Mouse (Mus musculus) C2C12 (cell line): ENCODE data around the gene Adam12. TPM values are rescaled to one million over a fixed set of nuclear protein-coding genes. Genes with fewer than 3 reads are reported as not detected.
A peak's percentile ranks its signal among the peaks of the same experiment; 100 is the strongest.

Experiments
- H3K27me3 ChIP-seq: one replicate; pipeline ENCODE4 v1.6.1; 2011; ENCODE audit not compliant: control insufficient read depth, insufficient read depth, insufficient read length
- H3K36me3 ChIP-seq: one replicate; pipeline ENCODE4 v1.6.1; 2011; ENCODE audit not compliant: control insufficient read depth, insufficient read depth
- H3K4me3 ChIP-seq: one replicate; pipeline ENCODE4 v1.5.1; 2011; ENCODE audit warnings: mild to moderate bottlenecking, control low read depth; ENCODE audit not compliant: poor library complexity, insufficient read depth, severe bottlenecking
- H3K79me2 ChIP-seq: one replicate; pipeline ENCODE4 v1.6.1; 2011; ENCODE audit not compliant: control insufficient read depth, insufficient read depth
- H3K79me3 ChIP-seq: one replicate; pipeline ENCODE4 v1.6.1; 2011; ENCODE audit warnings: low read depth, control low read depth
- H3ac ChIP-seq: one replicate; pipeline ENCODE3; 2011; ENCODE audit warnings: low read depth; ENCODE audit not compliant: control insufficient read depth, insufficient read length
- CEBPB ChIP-seq: IDR thresholded peaks from one replicate; pipeline ENCODE4 v1.6.1; 2011; ENCODE audit warnings: low read depth, mild to moderate bottlenecking, control low read depth, moderate library complexity
- CTCF ChIP-seq: IDR thresholded peaks from one replicate; pipeline ENCODE4 v1.5.1; 2011; ENCODE audit not compliant: control insufficient read depth, insufficient read depth, insufficient read length
- FOSL1 ChIP-seq: IDR thresholded peaks from one replicate; pipeline ENCODE4 v1.8.0; 2011; ENCODE audit warnings: mild to moderate bottlenecking, low read length; ENCODE audit not compliant: poor library complexity, insufficient read depth, severe bottlenecking
- MAX ChIP-seq: IDR thresholded peaks from one replicate; pipeline ENCODE4 v1.6.1; 2011; ENCODE audit warnings: mild to moderate bottlenecking, control low read depth
- MYOD1 ChIP-seq: IDR thresholded peaks from one replicate; pipeline ENCODE4 v1.6.1; 2011; ENCODE audit warnings: low read depth; ENCODE audit not compliant: control insufficient read depth, insufficient read length
- MYOG ChIP-seq: IDR thresholded peaks from one replicate; pipeline ENCODE4 v1.6.1; 2011; ENCODE audit not compliant: control insufficient read depth, insufficient read length; ENCODE audit errors: extremely low read depth
- USF1 ChIP-seq: IDR thresholded peaks from one replicate; pipeline ENCODE4 v1.6.1; 2011; ENCODE audit warnings: low read depth, mild to moderate bottlenecking, control low read depth, moderate library complexity
- polyA plus RNA-seq: library from polyadenylated mRNA; unstranded; fragments of >200 nt; fragmentation: generic; extraction: Trizol; gene quantifications from one replicate; pipeline ENCODE4 v1.2.1, GENCODE M21; 2012; ENCODE audit warnings: missing spikeins

The Adam12 gene
- polyA plus RNA-seq, 1 experiment: 14.7 TPM

DNA sequence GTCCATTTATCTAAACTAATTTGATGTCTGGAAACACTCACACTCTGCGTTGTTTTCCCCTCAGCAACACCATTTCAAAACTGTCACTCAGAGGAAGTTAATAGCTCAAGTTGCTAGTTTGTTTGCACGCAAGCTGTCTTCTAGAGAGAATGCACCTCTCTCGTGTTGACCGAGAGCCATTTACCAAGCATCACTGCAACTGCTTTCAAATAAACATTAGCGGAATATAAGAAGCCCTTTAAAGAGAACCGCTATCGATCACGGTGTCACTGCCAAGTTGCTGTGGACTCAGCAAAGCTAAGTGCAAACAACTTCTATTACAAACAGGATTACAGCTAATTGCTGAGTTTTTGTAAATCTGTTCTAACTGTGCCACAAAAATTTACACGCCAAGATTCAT lies 87.8 kb downstream of the Adam12 start:
- Histone ChIP-seq H3K4me3 (no peak overlapping the region), H3K79me3 (no peaks in the 10 kb centered on the region), H3K79me2 (no peaks in the 10 kb centered on the region), H3K27me3 (no peaks in the 10 kb centered on the region), H3K36me3 (no peaks in the 10 kb centered on the region), H3ac (no peak overlapping the region)
- TF ChIP-seq MAX (no peak), CEBPB (no peak), MYOG (no peak), USF1 (no peak), FOSL1 (no peak), MYOD1 (no peak), CTCF (no peak)

DNA sequence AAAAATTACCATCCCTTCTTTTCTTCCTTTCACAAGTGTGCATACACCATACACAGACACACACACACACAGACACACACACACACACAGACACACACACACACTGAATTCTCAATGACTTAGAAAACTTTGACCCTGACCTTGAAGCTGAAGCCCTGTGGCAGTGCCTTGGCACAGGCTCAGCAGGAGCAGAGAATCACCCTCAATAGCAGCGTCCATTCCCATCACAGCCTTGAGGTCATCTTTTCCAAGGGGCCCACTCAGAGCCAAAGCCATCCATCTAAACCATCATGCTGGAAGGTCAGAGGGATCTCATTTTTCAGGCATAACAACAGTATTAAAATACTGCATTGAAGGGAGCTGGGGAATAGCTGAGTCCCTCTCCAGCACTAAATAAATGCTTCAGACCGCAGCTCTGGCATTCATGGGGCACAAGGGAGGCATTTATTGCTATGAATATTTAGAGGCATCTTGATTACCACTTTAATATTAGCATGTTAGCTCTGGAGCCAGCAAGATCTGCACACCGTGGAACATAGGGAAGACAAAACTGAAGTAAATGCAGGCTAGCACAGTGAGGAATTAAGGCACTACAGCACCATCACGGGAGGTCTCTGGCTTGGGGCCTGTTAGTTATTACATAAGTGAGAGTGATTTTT lies 92.5 kb downstream of the Adam12 start:
- TF ChIP-seq MYOG (no peak), USF1 (no peak), MAX (no peak), CEBPB (no peak), MYOD1 (no peak), FOSL1 (no peak), CTCF (no peak)
- no peaks in the 10 kb centered on the region for H3K27me3 ChIP-seq
- H3ac ChIP-seq: no peak overlapping the region
- H3K36me3 ChIP-seq: no peaks in the 10 kb centered on the region
- no peak overlapping the region for H3K4me3 ChIP-seq
- H3K79me2 ChIP-seq: no peaks in the 10 kb centered on the region
- no peaks in the 10 kb centered on the region for H3K79me3 ChIP-seq

DNA sequence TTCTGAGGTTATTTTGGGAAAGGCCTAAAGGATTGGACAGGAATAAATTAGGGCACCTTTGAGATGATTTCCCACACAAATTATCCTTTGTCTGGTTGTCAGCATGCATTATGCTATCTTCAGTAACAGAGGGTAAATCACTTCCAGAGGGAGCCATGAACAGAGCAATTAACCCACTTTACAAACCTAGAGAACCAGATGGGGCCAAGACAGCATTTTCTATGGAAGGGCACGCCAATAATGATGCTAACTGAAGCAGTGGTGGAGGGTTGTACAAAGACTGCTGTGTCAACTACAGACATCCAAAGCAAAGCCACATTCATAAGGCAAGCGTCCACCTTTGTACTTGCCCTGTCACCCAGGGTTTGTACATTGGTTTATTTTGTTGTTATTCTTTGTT lies 99.6 kb downstream of the Adam12 start:
- no peak for TF ChIP-seq MYOG
- no peak for TF ChIP-seq MYOD1
- no peak for TF ChIP-seq USF1
- TF ChIP-seq CTCF: no peak
- no peak for TF ChIP-seq MAX
- no peak for TF ChIP-seq CEBPB
- no peak for TF ChIP-seq FOSL1
- no peaks in the 10 kb centered on the region for H3K36me3 ChIP-seq
- no peaks in the 10 kb centered on the region for H3K79me3 ChIP-seq
- no peak overlapping the region for H3K4me3 ChIP-seq
- H3K79me2 ChIP-seq: no peaks in the 10 kb centered on the region
- no peaks in the 10 kb centered on the region for H3K27me3 ChIP-seq
- no peak overlapping the region for H3ac ChIP-seq

DNA sequence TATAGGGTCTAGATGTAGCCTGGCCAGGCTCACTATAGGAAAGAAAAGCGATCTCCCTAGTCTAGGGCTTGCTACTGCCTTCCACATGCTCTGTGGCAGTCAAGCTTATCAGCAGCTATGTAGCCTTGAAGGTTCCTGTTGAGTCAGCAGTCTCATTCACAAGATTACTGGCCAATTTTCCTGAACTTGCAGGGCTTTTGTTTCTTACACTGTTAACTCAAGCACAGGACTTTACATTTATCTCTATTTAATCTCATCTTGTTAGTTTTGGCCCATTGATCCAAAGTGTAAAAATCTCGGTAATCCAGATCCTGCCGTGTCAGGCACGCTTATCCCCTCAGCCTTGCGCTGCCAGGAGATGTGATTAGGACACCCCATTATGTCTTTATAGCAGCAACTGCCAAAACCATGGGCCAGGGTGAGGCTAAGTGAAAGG lies 103.8 kb downstream of the Adam12 start:
- H3K4me3 ChIP-seq: no peak overlapping the region
- no peak overlapping the region for H3ac ChIP-seq
- TF ChIP-seq CTCF: no peak
- no peak for TF ChIP-seq USF1
- no peak for TF ChIP-seq MAX
- no peak for TF ChIP-seq CEBPB
- TF ChIP-seq MYOG: no peak
- TF ChIP-seq FOSL1: no peak
- no peak for TF ChIP-seq MYOD1
- no peaks in the 10 kb centered on the region for H3K79me3 ChIP-seq
- H3K36me3 ChIP-seq: no peaks in the 10 kb centered on the region
- H3K27me3 ChIP-seq: no peaks in the 10 kb centered on the region
- H3K79me2 ChIP-seq: no peaks in the 10 kb centered on the region

DNA sequence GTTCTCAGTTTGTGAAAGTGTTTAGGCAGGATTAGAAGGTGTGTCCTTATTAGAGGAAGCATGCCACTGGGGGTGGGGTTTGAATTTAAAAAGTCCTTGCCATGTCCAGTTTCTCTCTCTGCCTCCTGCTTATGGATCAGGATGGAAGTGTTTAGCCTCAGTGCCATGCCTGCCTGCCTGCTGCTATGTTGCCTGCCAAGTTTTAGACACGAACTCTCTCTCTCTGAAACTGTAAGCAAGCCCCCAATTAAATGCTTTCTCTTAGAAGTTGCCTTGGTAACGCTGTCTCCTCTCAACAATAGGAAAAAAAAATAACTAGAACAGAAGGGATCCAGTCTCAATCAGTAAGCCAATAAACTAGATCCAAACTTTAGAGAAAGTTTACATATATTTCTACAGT lies 110.5 kb downstream of the Adam12 start:
- Histone ChIP-seq H3ac (no peak overlapping the region), H3K27me3 (no peaks in the 10 kb centered on the region), H3K79me2 (no peaks in the 10 kb centered on the region), H3K79me3 (no peaks in the 10 kb centered on the region), H3K4me3 (no peak overlapping the region), H3K36me3 (no peaks in the 10 kb centered on the region)
- TF ChIP-seq CTCF (no peak), USF1 (no peak), CEBPB (no peak), FOSL1 (no peak), MYOG (no peak), MAX (no peak), MYOD1 (no peak)

DNA sequence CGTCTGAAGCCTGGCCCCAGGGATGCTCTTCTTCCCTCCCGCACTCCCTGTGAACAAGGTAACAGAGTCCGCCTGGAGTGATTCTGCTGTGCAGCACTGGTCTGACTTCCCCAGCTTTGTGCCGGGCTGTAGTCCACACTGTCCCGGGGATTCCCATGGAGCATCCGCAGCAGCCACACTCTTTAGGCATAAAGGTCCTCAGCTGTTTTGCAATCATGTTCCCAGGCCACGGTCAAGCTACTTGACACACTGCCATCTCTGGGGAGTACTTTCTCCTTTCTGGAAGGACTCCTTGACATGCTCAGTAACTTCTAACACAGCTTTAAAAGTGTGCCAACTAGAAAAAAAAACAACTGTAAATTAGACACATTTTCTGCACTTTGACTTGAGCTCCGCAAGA lies 116.5 kb downstream of the Adam12 start:
- Histone ChIP-seq H3K27me3 (no peaks in the 10 kb centered on the region), H3ac (peak overlapping the region; percentile 31), H3K4me3 (no peak overlapping the region), H3K79me3 (no peaks in the 10 kb centered on the region), H3K36me3 (no peaks in the 10 kb centered on the region), H3K79me2 (no peaks in the 10 kb centered on the region)
- TF ChIP-seq FOSL1: no peak
- no peak for TF ChIP-seq USF1
- TF ChIP-seq CEBPB: peak; percentile 68
